10 mouse cellular contexts compared by ENCODE assay signal in genomic region chr6:86003405-86003925, GRCm38 (mm10). TPM values are rescaled to one million over a fixed set of nuclear protein-coding genes. Genes with fewer than 3 reads are reported as not detected.
A peak's percentile ranks its signal among the peaks of the same experiment; 100 is the strongest.
DNase-seq lines count a peak whose midpoint lies in the region; TF ChIP-seq lines count a peak whose summit lies in the region.
"Had no signal": no experiment of that assay in that cellular context is flagged by ENCODE, and none has a peak within 500 bp of the region (broad histone marks: within the 10 kb centered on the region; RNA-seq: fewer than 3 reads in every experiment).

No protein-coding gene starts in this region.

- no peak overlapping the region for H3K27ac ChIP-seq in embryonic fibroblast, embryonic 13.5 days (ENCODE audit: insufficient read depth, low read length)
- no peak overlapping the region for H3K27ac ChIP-seq in spleen, adult 2 months (ENCODE audit: insufficient read depth, low read length)

- no peak for TF ChIP-seq POLR2A in embryonic fibroblast, embryonic 13.5 days (IDR thresholded peaks at IDR 0.05; ENCODE audit: low read depth, low read length)
- no peak for TF ChIP-seq POLR2A in spleen, adult 2 months (IDR thresholded peaks at IDR 0.05; ENCODE audit: low read depth, low read length)

- peak; percentile 52; the same call in 1 of the 2 replicates for TF ChIP-seq CTCF in embryonic fibroblast, embryonic 13.5 days (IDR thresholded peaks at IDR 0.05; ENCODE audit: borderline replicate concordance, insufficient read depth, low read length)
- peak; percentile 19; the same call in 1 of the 2 replicates for TF ChIP-seq CTCF in spleen, adult 2 months (IDR thresholded peaks at IDR 0.05; ENCODE audit: extremely low read depth, insufficient read depth, insufficient read length, insufficient replicate concordance)

- H3K36me3 ChIP-seq in spleen, adult 2 months (ENCODE audit: control insufficient read depth, insufficient read depth, low read length) = no peaks in the 10 kb centered on the region

- WGBS in spleen, adult 2 months = 82% methylated on average over 18 of the region's 18 CpGs

- no peaks in the 10 kb centered on the region for H3K4me1 ChIP-seq in embryonic fibroblast, embryonic 13.5 days (ENCODE audit: control insufficient read depth, insufficient read depth, low read length)
- no peaks in the 10 kb centered on the region; the same call in 1 of the 2 replicates for H3K4me1 ChIP-seq in spleen, adult 2 months (ENCODE audit: control insufficient read depth, insufficient read depth, insufficient read length)

- intact Hi-C loops in heart, postnatal 25 days (cut with DNase I) = loop anchor here (5.0 to 10.0 kb wide), 2 partner anchors 41 to 419 kb away; partner anchors contain the start of genes Alms1 and Dusp11
- intact Hi-C loops in left cerebral cortex, postnatal 14 days (cut with DNase I) = no loop called here

- H3K4me3 ChIP-seq in embryonic fibroblast, embryonic 13.5 days (ENCODE audit: insufficient read depth, low read length) = no peak overlapping the region
- H3K4me3 ChIP-seq in spleen, adult 2 months (ENCODE audit: extremely low read depth, insufficient read depth, insufficient read length) = no peak overlapping the region

- no peaks in the 10 kb centered on the region for H3K27me3 ChIP-seq in spleen, adult 2 months (ENCODE audit: control insufficient read depth, insufficient read depth, low read length)

- DNase-seq in heart, postnatal 4 days = peak; percentile 37
- no peak for DNase-seq in heart, postnatal 25 days (ENCODE audit: low spot score)
- DNase-seq in ES-CJ7 (ENCODE audit: low read depth, low spot score) = peak; percentile 78
- no peak for DNase-seq in spleen, adult 2 months (ENCODE audit: low read depth in 1 of 2, low spot score in 2 of 2)
- DNase-seq in left cerebral cortex, postnatal 14 days (ENCODE audit: low spot score in 2 of 2) = no peak
- no peak for DNase-seq in right cerebral cortex, postnatal 14 days
- no peak for DNase-seq in frontal cortex, postnatal 25 days (ENCODE audit: low spot score in 2 of 2)

RNA-seq across cellular contexts. Expression of gene Figla, which starts 12.5 kb away (rescaled TPM):
- not detected for total RNA-seq in heart, postnatal 4 days (2021)
- not detected for total RNA-seq in heart, postnatal 25 days (2021)
- not detected in 2 replicates for polyA plus RNA-seq in embryonic fibroblast, embryonic 13.5 days (2011; ENCODE audit: insufficient read length, low read depth, missing spikeins)
- not detected in 2 replicates for polyA plus RNA-seq in spleen, adult 2 months (2012; rRNA removed)
- not detected for total RNA-seq in left cerebral cortex, postnatal 14 days (2021)
- total RNA-seq: gastrocnemius, postnatal 25 days had no signal
- polyA plus RNA-seq: limb, embryonic 14.5 days had no signal

RNA-seq across cellular contexts. Expression of gene Add2, which starts 25.0 kb away (rescaled TPM):
- 1 to 10 TPM; 2.3 to 3.3 TPM for total RNA-seq in heart, postnatal 4 days (2021)
- under 1 TPM; 0.29 to 0.31 TPM for total RNA-seq in heart, postnatal 25 days (2021)
- polyA plus RNA-seq in embryonic fibroblast, embryonic 13.5 days (2011; ENCODE audit: insufficient read length, low read depth, missing spikeins) = 0.11 and 0.17 TPM in 2 replicates
- 17.0 and 17.6 TPM in 2 replicates for polyA plus RNA-seq in spleen, adult 2 months (2012; rRNA removed)
- 100 to 1,000 TPM; 225 to 236 TPM for total RNA-seq in left cerebral cortex, postnatal 14 days (2021)

RNA-seq across cellular contexts. Expression of gene Dusp11, which starts 42.0 kb away (rescaled TPM):
- total RNA-seq in heart, postnatal 4 days (2021) = 10 to 100 TPM; 60.0 to 69.6 TPM
- total RNA-seq in heart, postnatal 25 days (2021) = 10 to 100 TPM; 43.6 to 51.7 TPM
- 110 and 114 TPM in 2 replicates for polyA plus RNA-seq in embryonic fibroblast, embryonic 13.5 days (2011; ENCODE audit: insufficient read length, low read depth, missing spikeins)
- 21.3 and 25.7 TPM in 2 replicates for polyA plus RNA-seq in spleen, adult 2 months (2012; rRNA removed)
- total RNA-seq in left cerebral cortex, postnatal 14 days (2021) = 10 to 100 TPM; 75.4 to 78.5 TPM

Comparison
In these comparisons a context has a peak if more than half of its experiments do, and no peak if none do; other contexts are left out.
1. DNase-seq: peak in heart, postnatal 4 days (single experiment) and ES-CJ7 (single experiment); none in heart, postnatal 25 days (single experiment), spleen, adult 2 months (0 of 2), left cerebral cortex, postnatal 14 days (0 of 2), right cerebral cortex, postnatal 14 days (single experiment) and frontal cortex, postnatal 25 days (0 of 2).
2. RNA of gene Add2, which starts 25.0 kb away (total RNA-seq): 225 to 236 TPM in left cerebral cortex, postnatal 14 days; 2.3 to 3.3 TPM in heart, postnatal 4 days and 0.29 to 0.31 TPM in heart, postnatal 25 days; every median in the first group is over 10 times any median in the second.